Comparison of ENCODE assay signal across 26 mouse cellular contexts in genomic region chr11:47206461-47206860, GRCm38 (mm10).
DNase-seq lines count a peak whose midpoint lies in the region; ATAC-seq and TF ChIP-seq lines count a peak whose summit lies in the region.
"Had no signal": no experiment of that assay in that cellular context is flagged by ENCODE, and none has a peak within 500 bp of the region (broad histone marks: within the 10 kb centered on the region; RNA-seq: fewer than 3 reads in every experiment).

No protein-coding gene starts in this region.

- no peaks in the 10 kb centered on the region for H3K9me3 ChIP-seq in heart, embryonic 10.5 days
- H3K9me3 ChIP-seq in midbrain, embryonic 14.5 days (ENCODE audit: control insufficient read depth, low read length): no peaks in the 10 kb centered on the region
- H3K9me3 ChIP-seq in midbrain, postnatal 0 days (ENCODE audit: low read length): no peaks in the 10 kb centered on the region
- H3K9me3 ChIP-seq: forebrain, embryonic 10.5 days; forebrain, embryonic 13.5 days; heart, embryonic 13.5 days had no signal

- 69% methylated on average over 1 of the region's 1 CpGs for WGBS in heart, embryonic 10.5 days
- 51% methylated on average over 1 of the region's 1 CpGs for WGBS in midbrain, embryonic 14.5 days
- 46% methylated on average over 1 of the region's 1 CpGs for WGBS in midbrain, postnatal 0 days

- H3K27me3 ChIP-seq in heart, embryonic 10.5 days (ENCODE audit: insufficient read depth, poor library complexity, severe bottlenecking): no peaks in the 10 kb centered on the region
- H3K27me3 ChIP-seq in midbrain, embryonic 14.5 days (ENCODE audit: control insufficient read depth, insufficient read depth, low read length): no peaks in the 10 kb centered on the region
- no peaks in the 10 kb centered on the region for H3K27me3 ChIP-seq in midbrain, postnatal 0 days (ENCODE audit: insufficient read depth, low read length)
- H3K27me3 ChIP-seq: forebrain, embryonic 13.5 days; heart, embryonic 13.5 days had no signal

- no peak for ATAC-seq in midbrain, embryonic 14.5 days (ENCODE audit: low FRiP score, low TSS enrichment)
- no peak for ATAC-seq in midbrain, postnatal 0 days (ENCODE audit: low FRiP score)
- ATAC-seq: activated CD4-positive, CD25-positive, alpha-beta regulatory T cell, adult 4 months; CD4-positive, CD25-positive, alpha-beta regulatory T cell, adult 4 months; forebrain, embryonic 13.5 days; forebrain, embryonic 16.5 days; hindbrain, postnatal 0 days; inflammation-experienced regulatory T-cells, adult 6 months; intestine, embryonic 16.5 days had no signal

- no peak overlapping the region for H3K27ac ChIP-seq in heart, embryonic 10.5 days
- no peak overlapping the region for H3K27ac ChIP-seq in midbrain, embryonic 14.5 days (replicated peaks; ENCODE audit: low read depth, low read length)
- H3K27ac ChIP-seq in midbrain, postnatal 0 days (ENCODE audit: low read depth, low read length): no peak overlapping the region
- H3K27ac ChIP-seq: forebrain, embryonic 10.5 days; forebrain, embryonic 13.5 days; heart, embryonic 13.5 days; hindbrain, embryonic 14.5 days; hindbrain, postnatal 0 days had no signal

- H3K9ac ChIP-seq in midbrain, embryonic 14.5 days (replicated peaks; ENCODE audit: low read length): no peak overlapping the region
- no peak overlapping the region for H3K9ac ChIP-seq in midbrain, postnatal 0 days (replicated peaks; ENCODE audit: low read length, poor library complexity, severe bottlenecking)
- H3K9ac ChIP-seq: forebrain, embryonic 13.5 days; heart, embryonic 13.5 days; hindbrain, embryonic 14.5 days had no signal

- no peaks in the 10 kb centered on the region for H3K36me3 ChIP-seq in heart, embryonic 10.5 days
- H3K36me3 ChIP-seq in midbrain, embryonic 14.5 days (ENCODE audit: control insufficient read depth, insufficient read depth, low read length): no peaks in the 10 kb centered on the region
- no peaks in the 10 kb centered on the region for H3K36me3 ChIP-seq in midbrain, postnatal 0 days (ENCODE audit: insufficient read depth, low read length)
- H3K36me3 ChIP-seq: forebrain, embryonic 10.5 days; heart, embryonic 13.5 days had no signal

- TF ChIP-seq POLR2A in brain, embryonic 14.5 days (IDR thresholded peaks at IDR 0.05; ENCODE audit: borderline replicate concordance, extremely low read depth, insufficient read depth, insufficient read length, poor library complexity, severe bottlenecking): no peak

- peak; percentile 13 for DNase-seq in heart, adult 11 months
- DNase-seq in heart, embryonic 10.5 days (ENCODE audit: low spot score): no peak
- peak; percentile 58 for DNase-seq in midbrain, embryonic 14.5 days
- DNase-seq in midbrain, postnatal 0 days (ENCODE audit: low spot score): no peak
- peak; percentile 46 for DNase-seq in brain, embryonic 14.5 days (ENCODE audit: low read depth)
- DNase-seq in cerebellum, postnatal 36 days: no peak
- DNase-seq: adrenal gland, adult 8-10 months; adrenal gland, postnatal 25 days; cerebellum, adult 11-12 months; cerebellum, postnatal 10 days; gastrocnemius, postnatal 10 days; gastrocnemius, postnatal 36 days; heart, adult 18-20 months; heart, postnatal 14 days; heart, postnatal 4 days; kidney, adult 18-20 months had no signal

- TF ChIP-seq CTCF in midbrain, postnatal 0 days (IDR thresholded peaks at IDR 0.05): no peak
- no peak for TF ChIP-seq CTCF in brain, embryonic 14.5 days (IDR thresholded peaks at IDR 0.05; ENCODE audit: borderline replicate concordance, extremely low read depth, insufficient read depth, insufficient read length)

- no peak overlapping the region for H3K4me3 ChIP-seq in heart, embryonic 10.5 days
- H3K4me3 ChIP-seq in midbrain, embryonic 14.5 days (replicated peaks; ENCODE audit: low read depth, low read length): no peak overlapping the region
- H3K4me3 ChIP-seq in midbrain, postnatal 0 days (ENCODE audit: low read depth, low read length): no peak overlapping the region
- H3K4me3 ChIP-seq: forebrain, embryonic 10.5 days; forebrain, embryonic 13.5 days; heart, embryonic 13.5 days had no signal

- no peaks in the 10 kb centered on the region for H3K4me1 ChIP-seq in heart, embryonic 10.5 days
- no peaks in the 10 kb centered on the region for H3K4me1 ChIP-seq in midbrain, embryonic 14.5 days (ENCODE audit: control insufficient read depth, insufficient read depth, low read length)
- H3K4me1 ChIP-seq in midbrain, postnatal 0 days (ENCODE audit: insufficient read depth, low read length): no peaks in the 10 kb centered on the region
- H3K4me1 ChIP-seq: forebrain, embryonic 13.5 days had no signal

- H3K4me2 ChIP-seq in midbrain, embryonic 14.5 days (ENCODE audit: low read length): no peak overlapping the region
- H3K4me2 ChIP-seq in midbrain, postnatal 0 days (ENCODE audit: low read depth, low read length, poor library complexity, severe bottlenecking): no peak overlapping the region
- H3K4me2 ChIP-seq: forebrain, embryonic 13.5 days; heart, embryonic 13.5 days; hindbrain, embryonic 14.5 days had no signal

Comparison
In these comparisons a context has a peak if more than half of its experiments do, and no peak if none do; other contexts are left out.
1. DNase-seq: peak in heart, adult 11 months (single experiment), midbrain, embryonic 14.5 days (single experiment) and brain, embryonic 14.5 days (single experiment); none in heart, embryonic 10.5 days (single experiment), midbrain, postnatal 0 days (single experiment) and cerebellum, postnatal 36 days (0 of 2).